Mouse (Mus musculus): ENCODE results near the gene Siglec1. TPM values are rescaled to one million over a fixed set of nuclear protein-coding genes. Genes with fewer than 3 reads are reported as not detected.
"Not testable (repeated sequence)": the region's sequence is repeated elsewhere in the genome, so short reads cannot be mapped to it uniquely, and the experiment has no call there.

The Siglec1 gene
- polyA plus RNA-seq, 1 experiment from 2014 or later: 0.27 TPM

- ATAC-seq (replicated peaks): peak; percentile 90
- Histone ChIP-seq H3K27me3 (replicated peaks) (peaks cover 33% of the 10 kb centered on the region), H3K4me3 (peak overlapping the region; percentile 59), H3K4me2 (peak overlapping the region; percentile 71), H3K9me3 (no peaks in the 10 kb centered on the region), H3K27ac (peak overlapping the region; percentile 77), H3K4me1 (peaks cover 17% of the 10 kb centered on the region), H3K36me3 (replicated peaks) (no peaks in the 10 kb centered on the region), H3K9ac (peak overlapping the region; percentile 71)
- WGBS: 3% methylated on average over 84 of the region's 115 CpGs
These were observed 45.4 kb downstream of the Siglec1 start for GRCm38 (mm10) chr2:131040854-131041825.

- no peak overlapping the region for H3K4me2 ChIP-seq
- H3K4me1 ChIP-seq: peaks cover 17% of the 10 kb centered on the region
- WGBS: 84% methylated on average over 5 of the region's 5 CpGs
- H3K9me3 ChIP-seq: no peaks in the 10 kb centered on the region
- H3K36me3 ChIP-seq (replicated peaks): no peaks in the 10 kb centered on the region
- H3K4me3 ChIP-seq: no peak overlapping the region
- H3K9ac ChIP-seq: no peak overlapping the region
- no peak for ATAC-seq (replicated peaks)
- peaks cover 33% of the 10 kb centered on the region for H3K27me3 ChIP-seq (replicated peaks)
- no peak overlapping the region for H3K27ac ChIP-seq
These were observed 47.9 kb downstream of the Siglec1 start for GRCm38 (mm10) chr2:131038675-131039074.

GRCm38 (mm10) chr2:131038197-131038596, 48.4 kb downstream of the Siglec1 start:
- Histone ChIP-seq H3K4me2 (no peak overlapping the region), H3K36me3 (replicated peaks) (no peaks in the 10 kb centered on the region), H3K27ac (no peak overlapping the region), H3K9ac (no peak overlapping the region), H3K27me3 (replicated peaks) (peaks cover 33% of the 10 kb centered on the region), H3K4me1 (peaks cover 17% of the 10 kb centered on the region), H3K4me3 (no peak overlapping the region), H3K9me3 (no peaks in the 10 kb centered on the region)
- no peak for ATAC-seq (replicated peaks)
- WGBS: 93% methylated on average over 6 of the region's 6 CpGs

- Histone ChIP-seq H3K9me3 (no peaks in the 10 kb centered on the region), H3K4me1 (peaks cover 17% of the 10 kb centered on the region), H3K27ac (no peak overlapping the region), H3K4me2 (no peak overlapping the region), H3K9ac (no peak overlapping the region), H3K27me3 (replicated peaks) (peaks cover 25% of the 10 kb centered on the region), H3K36me3 (replicated peaks) (no peaks in the 10 kb centered on the region), H3K4me3 (no peak overlapping the region)
- no peak for ATAC-seq (replicated peaks)
- WGBS: 74% methylated on average over 17 of the region's 17 CpGs
These were observed 49.2 kb downstream of the Siglec1 start for GRCm38 (mm10) chr2:131037226-131037990.

GRCm38 (mm10) chr2:131036757-131037156, 49.8 kb downstream of the Siglec1 start:
- no peaks in the 10 kb centered on the region for H3K36me3 ChIP-seq (replicated peaks)
- peaks cover 15% of the 10 kb centered on the region for H3K4me1 ChIP-seq
- no peak for ATAC-seq (replicated peaks)
- H3K27ac ChIP-seq: no peak overlapping the region
- no peak overlapping the region for H3K4me2 ChIP-seq
- no peak overlapping the region for H3K4me3 ChIP-seq
- H3K9ac ChIP-seq: no peak overlapping the region
- peaks cover 18% of the 10 kb centered on the region for H3K27me3 ChIP-seq (replicated peaks)
- no peaks in the 10 kb centered on the region for H3K9me3 ChIP-seq

DNA sequence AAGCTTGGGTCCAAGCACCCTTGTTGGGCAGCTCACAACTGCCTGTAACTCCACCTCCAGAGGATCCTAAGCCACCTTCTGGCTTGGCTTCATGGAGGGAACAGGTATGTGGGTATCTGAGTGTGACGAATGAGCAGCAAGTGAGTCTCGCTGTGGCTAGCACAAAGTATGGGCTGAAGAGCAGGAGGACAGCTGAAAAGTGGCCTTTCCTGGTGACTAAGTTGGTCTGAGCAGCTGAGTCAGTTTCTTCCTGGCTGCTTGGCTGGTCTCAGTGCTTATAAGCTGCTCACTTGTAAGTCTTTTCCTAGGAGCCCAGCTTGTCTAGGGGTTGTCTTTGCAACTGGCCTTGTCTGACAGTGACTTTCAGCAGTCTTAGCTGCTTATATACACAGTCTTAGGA, 50.2 kb downstream of the Siglec1 start:
- H3K4me2 ChIP-seq: no peak overlapping the region
- peaks cover 11% of the 10 kb centered on the region for H3K4me1 ChIP-seq
- no peak for ATAC-seq (replicated peaks)
- H3K27ac ChIP-seq: no peak overlapping the region
- H3K4me3 ChIP-seq: no peak overlapping the region
- no peaks in the 10 kb centered on the region for H3K36me3 ChIP-seq (replicated peaks)
- WGBS: 88% methylated on average over 2 of the region's 2 CpGs
- H3K9ac ChIP-seq: no peak overlapping the region
- peaks cover 15% of the 10 kb centered on the region for H3K27me3 ChIP-seq (replicated peaks)
- no peaks in the 10 kb centered on the region for H3K9me3 ChIP-seq

DNA sequence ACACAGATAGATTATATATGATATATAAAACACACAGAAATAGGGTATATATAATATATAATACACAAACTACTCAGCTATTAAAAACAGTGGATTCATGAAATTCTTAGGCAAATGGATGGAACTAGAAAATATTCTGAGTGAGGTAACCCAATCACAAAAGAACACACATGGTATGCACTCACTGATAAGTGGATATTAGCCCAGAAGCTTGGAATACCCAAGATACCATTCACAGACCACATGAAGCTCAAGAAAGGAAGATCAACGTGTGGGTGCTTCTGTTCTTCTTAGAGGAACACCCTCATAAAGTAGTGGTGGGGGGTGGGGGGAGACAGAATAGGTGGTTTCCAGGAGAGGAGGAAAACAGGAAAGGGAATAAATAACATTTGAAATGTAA, 55.2 kb downstream of the Siglec1 start:
- not testable (repeated sequence) for H3K4me3 ChIP-seq; H3K27me3 ChIP-seq (replicated peaks); H3K4me2 ChIP-seq; H3K27ac ChIP-seq; ATAC-seq (replicated peaks); H3K4me1 ChIP-seq; H3K9me3 ChIP-seq; H3K9ac ChIP-seq
- peaks cover 10% of the 10 kb centered on the region; the same call in 1 of the 2 replicates for H3K36me3 ChIP-seq (replicated peaks)
- 64% methylated on average over 1 of the region's 1 CpGs for WGBS

- Histone ChIP-seq H3K4me3 (no peak overlapping the region), H3K9me3 (no peaks in the 10 kb centered on the region), H3K27ac (no peak overlapping the region), H3K9ac (no peak overlapping the region), H3K4me1 (no peaks in the 10 kb centered on the region), H3K27me3 (replicated peaks) (no peaks in the 10 kb centered on the region), H3K4me2 (no peak overlapping the region), H3K36me3 (replicated peaks) (peaks cover 12% of the 10 kb centered on the region; the same call in 1 of the 2 replicates)
- ATAC-seq (replicated peaks): no peak
- WGBS: 89% methylated on average over 1 of the region's 1 CpGs
These were observed 55.6 kb downstream of the Siglec1 start for GRCm38 (mm10) chr2:131030998-131031397.

GRCm38 (mm10) chr2:131030561-131030960, 56.0 kb downstream of the Siglec1 start:
- no peaks in the 10 kb centered on the region for H3K27me3 ChIP-seq (replicated peaks)
- H3K4me1 ChIP-seq: no peaks in the 10 kb centered on the region
- H3K9ac ChIP-seq: no peak overlapping the region
- no peak for ATAC-seq (replicated peaks)
- H3K27ac ChIP-seq: no peak overlapping the region
- H3K4me3 ChIP-seq: no peak overlapping the region
- 99% methylated on average over 2 of the region's 2 CpGs for WGBS
- H3K36me3 ChIP-seq (replicated peaks): peaks cover 16% of the 10 kb centered on the region; the same call in 1 of the 2 replicates
- no peaks in the 10 kb centered on the region for H3K9me3 ChIP-seq
- no peak overlapping the region for H3K4me2 ChIP-seq

GRCm38 (mm10) chr2:131029065-131029935, 57.3 kb downstream of the Siglec1 start:
- Histone ChIP-seq H3K4me3 (no peak overlapping the region), H3K4me1 (no peaks in the 10 kb centered on the region), H3K27me3 (replicated peaks) (no peaks in the 10 kb centered on the region), H3K9me3 (no peaks in the 10 kb centered on the region), H3K9ac (no peak overlapping the region), H3K36me3 (replicated peaks) (peaks cover 24% of the 10 kb centered on the region; the same call in 1 of the 2 replicates), H3K4me2 (no peak overlapping the region), H3K27ac (no peak overlapping the region)
- ATAC-seq (replicated peaks): no peak
- 81% methylated on average over 9 of the region's 9 CpGs for WGBS

GRCm38 (mm10) chr2:131026941-131027340, 59.6 kb downstream of the Siglec1 start:
- Histone ChIP-seq H3K4me2 (no peak overlapping the region), H3K27me3 (replicated peaks) (no peaks in the 10 kb centered on the region), H3K4me1 (no peaks in the 10 kb centered on the region), H3K9me3 (no peaks in the 10 kb centered on the region), H3K27ac (no peak overlapping the region), H3K9ac (no peak overlapping the region), H3K4me3 (no peak overlapping the region), H3K36me3 (replicated peaks) (peaks cover 39% of the 10 kb centered on the region)
- no peak for ATAC-seq (replicated peaks)
- WGBS: 87% methylated on average over 3 of the region's 3 CpGs

GRCm38 (mm10) chr2:131025230-131025629, 61.3 kb downstream of the Siglec1 start:
- no peaks in the 10 kb centered on the region for H3K9me3 ChIP-seq
- no peak overlapping the region for H3K9ac ChIP-seq
- 100% methylated on average over 2 of the region's 2 CpGs for WGBS
- no peak overlapping the region for H3K4me3 ChIP-seq
- H3K36me3 ChIP-seq (replicated peaks): peaks cover 43% of the 10 kb centered on the region
- no peak for ATAC-seq (replicated peaks)
- H3K4me2 ChIP-seq: no peak overlapping the region
- no peak overlapping the region for H3K27ac ChIP-seq
- H3K4me1 ChIP-seq: no peaks in the 10 kb centered on the region
- H3K27me3 ChIP-seq (replicated peaks): no peaks in the 10 kb centered on the region
